Mouse (Mus musculus): ENCODE results near the gene Lcn6.
"Not testable (repeated sequence)": the region's sequence is repeated elsewhere in the genome, so short reads cannot be mapped to it uniquely, and the experiment has no call there.

The Lcn6 gene

DNA sequence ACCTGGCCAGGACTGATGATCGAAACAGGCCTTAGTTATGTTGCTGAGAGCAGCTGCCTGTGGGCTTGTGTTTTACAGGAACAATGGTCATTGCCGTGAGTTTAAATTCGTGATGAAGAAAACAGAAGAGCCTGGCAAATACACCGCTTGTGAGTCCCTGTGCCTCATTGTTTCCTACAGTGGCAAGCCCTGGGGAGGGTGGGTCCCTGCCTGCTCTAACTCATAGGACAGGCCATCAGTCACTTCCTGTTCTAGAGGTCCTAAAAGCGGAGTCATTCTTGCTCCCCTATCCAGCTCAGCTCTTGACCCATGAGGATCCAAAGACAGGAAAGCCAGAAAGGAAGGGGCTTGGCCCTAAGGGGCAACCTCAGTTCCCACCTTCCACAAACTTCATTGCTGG is 24.4 kb downstream of the Lcn6 start:
- in situ Hi-C loops (cut with MseI, MboI) = no loop called here

DNA sequence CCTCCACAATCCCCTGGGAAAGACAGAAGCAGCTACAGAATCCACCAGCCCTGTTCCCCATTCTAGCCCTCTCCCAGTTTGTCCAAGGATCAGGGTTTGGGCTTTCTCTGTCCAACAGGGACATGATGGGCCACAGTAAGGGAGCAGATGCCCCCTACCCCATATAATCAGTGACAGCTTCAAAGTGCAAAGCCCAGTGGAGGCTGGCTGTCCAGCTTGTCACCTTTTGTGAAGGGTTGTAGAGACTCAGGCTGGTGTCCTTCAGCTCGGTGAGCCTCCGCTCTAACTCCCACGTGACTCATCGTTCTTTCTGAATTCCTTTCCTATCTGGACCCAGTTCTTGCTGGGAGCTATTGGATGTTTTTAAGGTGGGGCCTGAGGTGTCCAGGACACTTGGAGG is 27.1 kb downstream of the Lcn6 start:
- in situ Hi-C loops (cut with MseI, MboI) = no loop called here

DNA sequence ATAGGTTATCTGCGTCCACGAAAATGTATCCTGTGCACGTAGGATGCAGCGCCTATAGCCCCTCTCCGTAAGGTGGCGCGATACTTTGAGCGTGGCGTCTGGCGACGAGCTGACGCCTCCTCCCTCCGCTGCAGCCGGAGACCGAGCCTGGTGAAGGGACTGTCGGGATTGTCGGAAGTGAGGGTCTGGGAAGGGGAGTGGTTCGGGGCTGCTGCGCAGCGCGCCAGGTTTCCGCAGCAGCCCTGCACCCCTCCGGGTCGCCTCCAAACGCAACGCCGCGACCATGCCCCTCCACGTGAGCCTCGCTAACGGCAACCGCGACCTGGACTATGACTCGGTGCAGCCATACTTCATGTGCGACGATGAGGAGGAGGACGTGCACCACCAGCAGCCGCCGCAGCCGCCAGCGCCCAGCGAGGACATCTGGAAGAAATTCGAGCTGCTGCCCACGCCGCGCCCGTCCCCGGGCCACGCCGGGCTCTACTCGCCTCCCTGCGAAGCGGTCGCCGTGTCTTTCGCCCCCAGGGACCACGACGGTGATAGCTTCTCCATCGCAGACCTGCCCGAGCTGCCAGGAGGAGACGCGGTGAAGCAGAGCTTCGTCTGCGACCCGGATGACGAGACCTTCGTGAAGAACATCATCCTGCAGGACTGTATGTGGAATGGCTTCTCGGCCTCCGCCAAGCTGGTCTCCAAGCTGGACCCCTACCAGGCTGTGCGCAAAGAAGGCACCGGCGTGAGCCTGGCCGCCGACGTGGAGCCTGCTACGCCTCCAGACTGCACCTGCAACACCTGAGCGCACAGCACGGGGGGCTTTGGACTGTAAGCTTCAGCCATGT is 30.3 kb downstream of the Lcn6 start, which contains the start of gene Bmyc:
Bmyc (plus strand) TSS at position 97 of the 839 bp plus-strand sequence.
- in situ Hi-C loops (cut with MseI, MboI) = no loop called here

DNA sequence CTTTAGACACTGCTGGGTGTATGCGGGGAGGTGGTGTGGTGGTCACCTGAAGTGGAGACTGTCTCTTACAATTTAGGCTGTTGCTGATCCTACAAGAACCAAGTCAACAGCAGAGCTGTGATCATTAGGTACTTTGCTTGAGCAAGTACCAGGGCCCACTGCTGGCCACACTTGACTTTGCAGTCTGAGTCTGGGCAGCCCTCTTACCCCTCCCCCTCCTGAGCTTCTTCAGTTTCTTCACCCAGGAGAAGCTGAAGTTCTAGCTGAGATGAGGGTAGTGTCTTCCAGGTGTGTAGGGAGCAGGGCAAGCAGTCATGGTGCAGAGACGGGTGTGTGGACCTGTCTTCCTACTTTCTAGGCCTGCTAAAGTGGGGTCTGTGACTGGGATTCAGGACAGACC is 31.5 kb downstream of the Lcn6 start:
- in situ Hi-C loops (cut with MseI, MboI) = no loop called here

DNA sequence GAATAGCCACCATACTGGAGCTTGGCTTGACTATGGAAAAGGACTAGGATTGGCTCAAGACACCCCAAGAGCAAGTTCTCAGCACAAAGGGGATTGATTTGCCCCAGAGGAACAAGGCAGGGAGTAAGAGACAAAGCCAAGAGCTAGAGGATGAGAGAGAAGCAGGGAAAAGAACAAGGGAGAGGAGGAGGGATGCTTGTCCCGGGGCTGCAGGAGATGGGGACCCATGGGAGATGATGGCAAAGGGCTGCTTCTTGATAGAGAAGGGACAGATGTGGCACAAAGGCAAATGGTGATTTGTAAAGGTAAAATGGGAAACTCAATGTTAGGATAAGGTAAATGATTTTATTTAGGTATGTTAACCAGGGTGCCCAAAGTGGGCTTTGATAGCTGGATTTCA is 32.5 kb downstream of the Lcn6 start:
- in situ Hi-C loops (cut with MseI, MboI) = not testable (repeated sequence)

DNA sequence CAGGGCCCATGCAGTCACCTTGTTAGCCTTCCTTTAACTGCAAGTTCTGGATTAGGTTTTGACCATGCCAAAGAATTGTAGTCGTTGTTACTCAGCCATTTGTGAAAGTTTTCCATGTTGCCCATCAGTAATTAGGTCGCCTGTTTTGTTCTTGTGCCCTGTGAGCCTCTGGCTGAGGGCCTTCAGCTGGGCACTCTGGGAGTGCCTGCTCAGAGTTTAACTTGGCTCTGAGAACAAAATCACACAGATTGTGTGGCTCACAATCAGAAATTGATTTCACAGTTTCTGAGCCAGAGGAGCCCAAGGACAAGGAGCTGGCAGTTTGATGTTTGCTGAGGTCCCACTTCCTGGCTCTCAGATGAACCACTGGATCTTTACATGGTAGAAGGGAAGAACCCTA is 33.2 kb downstream of the Lcn6 start:
- in situ Hi-C loops (cut with MseI, MboI) = not testable (repeated sequence)

DNA sequence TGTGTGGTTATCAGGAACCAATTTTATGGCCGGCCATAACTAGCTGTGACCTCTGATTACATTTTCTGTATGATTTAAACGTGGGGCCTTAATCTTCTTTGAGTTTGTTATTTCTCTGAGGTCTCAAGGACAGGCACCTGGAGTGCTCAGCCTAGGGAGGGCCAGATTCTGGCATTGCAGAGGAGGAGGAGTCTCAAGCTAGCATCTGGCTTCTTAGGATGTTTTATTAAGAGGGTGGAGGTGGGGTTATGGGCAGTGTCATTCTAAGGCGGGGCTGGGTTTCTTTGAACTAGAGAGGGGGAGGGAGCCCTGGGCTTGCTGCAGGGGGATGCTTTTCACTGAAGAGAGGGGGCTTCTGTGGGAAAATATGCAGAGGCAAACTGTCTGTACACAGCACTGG is 35.1 kb downstream of the Lcn6 start:
- in situ Hi-C loops (cut with MseI, MboI) = not testable (repeated sequence)

DNA sequence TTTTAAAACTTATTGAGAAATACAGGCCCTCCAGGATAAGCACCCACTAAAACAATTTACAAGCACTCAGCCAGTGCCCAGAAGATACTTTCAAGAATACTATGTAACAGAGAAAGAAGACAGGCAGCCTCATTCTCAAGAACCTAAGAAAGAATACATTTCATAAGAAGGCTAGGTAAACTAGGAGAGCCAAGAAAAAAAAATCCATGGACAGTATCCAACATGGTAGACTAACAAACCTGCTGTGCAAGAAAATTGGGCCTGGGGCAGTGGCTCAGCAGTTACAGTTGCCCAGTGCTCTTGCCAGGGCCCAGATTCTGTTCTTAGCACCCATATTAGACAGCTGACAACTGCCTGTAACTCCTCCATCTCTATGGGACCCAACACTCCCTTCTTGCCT is 40.6 kb downstream of the Lcn6 start:
- in situ Hi-C loops (cut with MseI, MboI) = no loop called here
